Comparison of ENCODE assay signal across 8 mouse cellular contexts in the genomic region with DNA sequence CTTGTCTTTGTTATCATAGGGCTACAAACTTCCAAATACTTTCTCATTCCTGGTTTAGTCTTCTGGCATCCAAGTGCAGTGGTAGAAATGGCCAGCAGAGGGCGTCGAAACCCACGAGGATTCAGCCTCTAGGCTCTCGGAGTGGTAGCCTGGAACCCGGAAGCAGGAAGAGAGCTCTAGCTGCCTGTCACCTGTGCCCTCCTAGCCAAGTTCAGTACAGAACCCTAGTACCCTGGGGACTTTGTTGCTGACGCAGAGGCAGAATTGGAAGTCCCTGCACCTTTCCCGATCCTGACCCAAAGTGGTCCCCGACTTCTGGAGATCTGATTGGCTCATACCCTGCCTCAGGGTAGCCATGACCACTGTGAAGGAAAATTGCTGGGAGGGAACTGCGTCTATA. TPM values are rescaled to one million over a fixed set of nuclear protein-coding genes. Genes with fewer than 3 reads are reported as not detected.
DNase-seq lines count a peak whose midpoint lies in the region; ATAC-seq lines count a peak whose summit lies in the region.

No protein-coding gene starts in this region.

- no peaks in the 10 kb centered on the region for H3K36me3 ChIP-seq in hindbrain, embryonic 15.5 days

- DNase-seq in T-cell, adult 2 months (ENCODE audit: low spot score), result peak; percentile 83
- DNase-seq in cerebellum, postnatal 36 days, result peak; percentile 82 to 87
- DNase-seq in frontal cortex, postnatal 36 days (ENCODE audit: low spot score in 2 of 2), result peak; percentile 90 to 92
- DNase-seq in left cerebral cortex, adult 11 months (ENCODE audit: low spot score), result peak; percentile 77
- peak; percentile 82 to 90 for DNase-seq in lung, postnatal 4 days
- peak; percentile 67 for DNase-seq in retina, postnatal 7 days (ENCODE audit: low read depth, low spot score)
- DNase-seq in urinary bladder, adult 2 months (ENCODE audit: low spot score), result peak; percentile 73

- WGBS in hindbrain, embryonic 15.5 days, result 12% methylated on average over 9 of the region's 9 CpGs

- H3K9ac ChIP-seq in hindbrain, embryonic 15.5 days, result no peak overlapping the region

- no peaks in the 10 kb centered on the region for H3K27me3 ChIP-seq in hindbrain, embryonic 15.5 days

- 0 out of 2 replicates have a peak, but pooled peaks cover 3% of the 10 kb centered on the region for H3K4me1 ChIP-seq in hindbrain, embryonic 15.5 days (replicated peaks)

- H3K27ac ChIP-seq in hindbrain, embryonic 15.5 days (replicated peaks), result no peak overlapping the region

- no peaks in the 10 kb centered on the region for H3K9me3 ChIP-seq in hindbrain, embryonic 15.5 days

- ATAC-seq in hindbrain, embryonic 15.5 days (ENCODE audit: low FRiP score, low read depth), result peak; percentile 66

- H3K4me2 ChIP-seq in hindbrain, embryonic 15.5 days, result peak overlapping the region; percentile 49

- peak overlapping the region; percentile 28 for H3K4me3 ChIP-seq in hindbrain, embryonic 15.5 days

RNA-seq across cellular contexts. Expression of a gene that starts 32.2 kb away (rescaled TPM):
- polyA plus RNA-seq in hindbrain, embryonic 15.5 days (2015; fragmentation: Nextera tagmentation; extraction: Ambion mirVana), result 184 and 203 TPM in 2 replicates
- polyA plus RNA-seq in urinary bladder, adult 2 months (2012; rRNA removed), result 39.4 and 48.7 TPM in 2 replicates
